Mouse (Mus musculus) intestine, embryonic 14.5 days (tissue): ENCODE measurements around the gene Olfr548-ps1. TPM values are rescaled to one million over a fixed set of nuclear protein-coding genes. Genes with fewer than 3 reads are reported as not detected.

Experiments
- ATAC-seq: fragments of 200-750 bp; cut with Nextera tagmentation; replicated peaks from 2 replicates; pipeline ENCODE4 v1.8.0; 2017; ENCODE audit warnings: low read depth, moderate number of reproducible peaks, moderate TSS enrichment, moderate library complexity; ENCODE audit not compliant: low FRiP score, low TSS enrichment
- DNase-seq: peaks from one replicate; pipeline ENCODE4 v3.0.0-alpha.2; 2018; ENCODE audit warnings: low spot score
- H3K27ac ChIP-seq: fragments of 300-500 bp; sonication (generic); 2 replicates; pipeline ENCODE4 v1.5.1; 2014; ENCODE audit warnings: low read depth, mild to moderate bottlenecking, control low read depth
- H3K27me3 ChIP-seq: fragments of 300-500 bp; sonication (generic); replicated peaks from 2 replicates; pipeline ENCODE4 v1.6.1; 2014; ENCODE audit warnings: low read length, control low read depth; ENCODE audit not compliant: control insufficient read depth, insufficient read depth
- H3K36me3 ChIP-seq: fragments of 300-500 bp; sonication (generic); 2 replicates; pipeline ENCODE4 v1.6.1; 2014; ENCODE audit warnings: low read length, control low read depth; ENCODE audit not compliant: control insufficient read depth, insufficient read depth
- H3K4me1 ChIP-seq: fragments of 300-500 bp; sonication (generic); replicated peaks from 2 replicates; pipeline ENCODE4 v1.6.1; 2014; ENCODE audit warnings: low read length, control low read depth, mixed read lengths; ENCODE audit not compliant: control insufficient read depth, insufficient read depth
- H3K4me2 ChIP-seq: fragments of 300-500 bp; sonication (generic); 2 replicates; pipeline ENCODE4 v1.6.1; 2014; ENCODE audit warnings: low read length
- H3K4me3 ChIP-seq: fragments of 300-500 bp; sonication (generic); 2 replicates; pipeline ENCODE4 v1.5.1; 2014; ENCODE audit warnings: low read depth, low read length, control low read depth, mixed read lengths
- H3K9ac ChIP-seq: fragments of 300-500 bp; sonication (generic); 2 replicates; pipeline ENCODE4 v1.6.1; 2014; ENCODE audit warnings: mild to moderate bottlenecking, low read length
- H3K9me3 ChIP-seq: fragments of 300-500 bp; sonication (generic); 2 replicates; pipeline ENCODE4 v1.6.1; 2016; ENCODE audit warnings: low read length, control low read depth; ENCODE audit not compliant: control insufficient read depth
- WGBS: fragments of 180-500 bp; shearing (Covaris S2); extraction: QIAGEN DNeasy Blood & Tissue Kit; methylation state at CpG from one replicate; pipeline ENCODE4 v1.1.7; 2014; 5-methylcytosine and 5-hydroxymethylcytosine counted together
- polyA plus RNA-seq: library from polyadenylated mRNA; unstranded; fragments of >200 nt; fragmentation: Nextera tagmentation; extraction: Ambion mirVana; gene quantifications from 2 replicates; pipeline ENCODE4 v1.2.1, GENCODE M21; 2014

Olfr548-ps1 gene
- polyA plus RNA-seq, 1 experiment from 2014 or later = not detected

- peak; percentile 95 for DNase-seq
- ATAC-seq = peak; percentile 95
- H3K9me3 ChIP-seq = no peaks in the 10 kb centered on the region
- peak overlapping the region; percentile 60 for H3K9ac ChIP-seq
- peak overlapping the region; percentile 93 for H3K4me2 ChIP-seq
- no peak overlapping the region for H3K27ac ChIP-seq
- no peaks in the 10 kb centered on the region for H3K36me3 ChIP-seq
- peak overlapping the region; percentile 41 for H3K4me3 ChIP-seq
- 1% methylated on average over 54 of the region's 54 CpGs for WGBS
- no peaks in the 10 kb centered on the region for H3K27me3 ChIP-seq
- no peaks in the 10 kb centered on the region for H3K4me1 ChIP-seq
Measured at GRCm38 (mm10) chr7:102512814-102513435, 27.8 kb upstream of the Olfr548-ps1 start.

GRCm38 (mm10) chr7:102514144-102514543 lies 26.6 kb upstream of the Olfr548-ps1 start:
- Histone ChIP-seq H3K36me3 (no peaks in the 10 kb centered on the region), H3K27ac (no peak overlapping the region), H3K4me3 (no peak overlapping the region), H3K9ac (no peak overlapping the region), H3K9me3 (no peaks in the 10 kb centered on the region), H3K4me2 (no peak overlapping the region), H3K4me1 (no peaks in the 10 kb centered on the region), H3K27me3 (no peaks in the 10 kb centered on the region)
- no peak for ATAC-seq
- DNase-seq = no peak
- 63% methylated on average over 4 of the region's 4 CpGs for WGBS

- Histone ChIP-seq H3K36me3 (no peaks in the 10 kb centered on the region), H3K9me3 (no peaks in the 10 kb centered on the region), H3K4me2 (no peak overlapping the region), H3K27ac (no peak overlapping the region), H3K4me3 (no peak overlapping the region), H3K4me1 (no peaks in the 10 kb centered on the region), H3K9ac (no peak overlapping the region), H3K27me3 (no peaks in the 10 kb centered on the region)
- ATAC-seq (no peak), DNase-seq (no peak)
- WGBS = 76% methylated on average over 10 of the region's 10 CpGs
Measured at GRCm38 (mm10) chr7:102516261-102517050, 24.2 kb upstream of the Olfr548-ps1 start.

GRCm38 (mm10) chr7:102517051-102517335 lies 23.7 kb upstream of the Olfr548-ps1 start:
- H3K9ac ChIP-seq = no peak overlapping the region
- DNase-seq (no peak), ATAC-seq (no peak)
- H3K9me3 ChIP-seq = no peaks in the 10 kb centered on the region
- H3K4me3 ChIP-seq = no peak overlapping the region
- 91% methylated on average over 2 of the region's 2 CpGs for WGBS
- no peak overlapping the region for H3K4me2 ChIP-seq
- H3K27ac ChIP-seq = no peak overlapping the region
- H3K36me3 ChIP-seq = no peaks in the 10 kb centered on the region
- H3K4me1 ChIP-seq = no peaks in the 10 kb centered on the region
- H3K27me3 ChIP-seq = no peaks in the 10 kb centered on the region

- H3K9ac ChIP-seq = no peak overlapping the region
- H3K9me3 ChIP-seq = no peaks in the 10 kb centered on the region
- WGBS = 78% methylated on average over 1 of the region's 1 CpGs
- H3K4me2 ChIP-seq = no peak overlapping the region
- ATAC-seq (no peak), DNase-seq (no peak)
- H3K27me3 ChIP-seq = no peaks in the 10 kb centered on the region
- H3K36me3 ChIP-seq = no peaks in the 10 kb centered on the region
- H3K4me1 ChIP-seq = no peaks in the 10 kb centered on the region
- no peak overlapping the region for H3K4me3 ChIP-seq
- no peak overlapping the region for H3K27ac ChIP-seq
Measured at GRCm38 (mm10) chr7:102529052-102529451, 11.6 kb upstream of the Olfr548-ps1 start.

GRCm38 (mm10) chr7:102534449-102534848 lies 6.2 kb upstream of the Olfr548-ps1 start, which contains the start of gene Olfr547:
Gene Olfr547 (plus strand): TSS chr7:102534749.
- Histone ChIP-seq H3K4me2 (no peak within 1 kb of the TSS), H3K9ac (no peak within 1 kb of the TSS), H3K27me3 (no peaks in the 10 kb centered on the region), H3K9me3 (no peaks in the 10 kb centered on the region), H3K27ac (no peak within 1 kb of the TSS), H3K4me1 (no peaks in the 10 kb centered on the region), H3K36me3 (no peaks in the 10 kb centered on the region), H3K4me3 (no peak within 1 kb of the TSS)
- 74% methylated on average over 1 of the region's 1 CpGs for WGBS
- DNase-seq (no peak), ATAC-seq (no peak)

GRCm38 (mm10) chr7:102541251-102541650 lies 555 bp downstream of the Olfr548-ps1 start:
- no peak overlapping the region for H3K4me3 ChIP-seq
- H3K36me3 ChIP-seq = no peaks in the 10 kb centered on the region
- no peak overlapping the region for H3K4me2 ChIP-seq
- no peak overlapping the region for H3K27ac ChIP-seq
- DNase-seq (no peak), ATAC-seq (no peak)
- 63% methylated on average over 3 of the region's 3 CpGs for WGBS
- no peaks in the 10 kb centered on the region for H3K27me3 ChIP-seq
- no peak overlapping the region for H3K9ac ChIP-seq
- no peaks in the 10 kb centered on the region for H3K9me3 ChIP-seq
- H3K4me1 ChIP-seq = no peaks in the 10 kb centered on the region

GRCm38 (mm10) chr7:102549570-102549969 lies 8.9 kb downstream of the Olfr548-ps1 start, which contains the start of gene Olfr549:
Gene Olfr549 (plus strand): TSS chr7:102549870.
- WGBS = 88% methylated on average over 3 of the region's 3 CpGs
- H3K4me3 ChIP-seq = no peak within 1 kb of the TSS
- no peak for ATAC-seq
- H3K9ac ChIP-seq = no peak within 1 kb of the TSS
- H3K27me3 ChIP-seq = no peaks in the 10 kb centered on the region
- no peaks in the 10 kb centered on the region for H3K4me1 ChIP-seq
- no peaks in the 10 kb centered on the region for H3K9me3 ChIP-seq
- no peaks in the 10 kb centered on the region for H3K36me3 ChIP-seq
- H3K4me2 ChIP-seq = no peak within 1 kb of the TSS
- no peak for DNase-seq
- H3K27ac ChIP-seq = no peak within 1 kb of the TSS

GRCm38 (mm10) chr7:102553279-102553678 lies 12.6 kb downstream of the Olfr548-ps1 start:
- DNase-seq = no peak
- no peak for ATAC-seq
- H3K36me3 ChIP-seq = no peaks in the 10 kb centered on the region
- H3K4me1 ChIP-seq = no peaks in the 10 kb centered on the region
- H3K9ac ChIP-seq = no peak overlapping the region
- WGBS = 84% methylated on average over 3 of the region's 3 CpGs
- no peaks in the 10 kb centered on the region for H3K27me3 ChIP-seq
- H3K27ac ChIP-seq = no peak overlapping the region
- no peak overlapping the region for H3K4me2 ChIP-seq
- H3K4me3 ChIP-seq = no peak overlapping the region
- no peaks in the 10 kb centered on the region for H3K9me3 ChIP-seq
